Mouse (Mus musculus) monocyte, adult 5-6 weeks (primary cell): ENCODE measurements around the gene Myoz2. TPM values are rescaled to one million over a fixed set of nuclear protein-coding genes. Genes with fewer than 3 reads are reported as not detected.

Experiments used
- ATAC-seq: fragments of 153-309, 156-312 bp; replicated peaks from 2 replicates; pipeline ENCODE4 v1.8.0; 2017; ENCODE audit warnings: mild to moderate bottlenecking; ENCODE audit not compliant: low TSS enrichment, insufficient number of reproducible peaks, severe bottlenecking, poor library complexity, low FRiP score
- total RNA-seq: library from RNA; stranded (forward); fragments of 200-1000, 200-491, 200-594 nt; gene quantifications from 3 replicates; pipeline ENCODE4 v1.2.3, GENCODE M21; 2017

Gene Myoz2
- total RNA-seq, 1 experiment from 2014 or later = not detected

GRCm38 (mm10) chr3:123018792-123019191 lies 16.0 kb downstream of the Myoz2 start:
- no peak for ATAC-seq

- ATAC-seq = no peak
Observed at GRCm38 (mm10) chr3:123013476-123013875, 21.3 kb downstream of the Myoz2 start.

GRCm38 (mm10) chr3:123009417-123009816 lies 25.4 kb downstream of the Myoz2 start:
- no peak for ATAC-seq

GRCm38 (mm10) chr3:123007386-123007785 lies 27.4 kb downstream of the Myoz2 start:
- ATAC-seq = no peak

GRCm38 (mm10) chr3:123001053-123001452 lies 33.8 kb downstream of the Myoz2 start:
- ATAC-seq = no peak

GRCm38 (mm10) chr3:122998511-122998910 lies 36.3 kb downstream of the Myoz2 start:
- ATAC-seq = no peak

GRCm38 (mm10) chr3:122996968-122997367 lies 37.8 kb downstream of the Myoz2 start:
- ATAC-seq = no peak

GRCm38 (mm10) chr3:122986906-122987305 lies 47.9 kb downstream of the Myoz2 start:
- no peak for ATAC-seq

- no peak for ATAC-seq
Observed at GRCm38 (mm10) chr3:122986386-122986785, 48.4 kb downstream of the Myoz2 start.

GRCm38 (mm10) chr3:122985183-122985944 lies 49.5 kb downstream of the Myoz2 start:
- no peak for ATAC-seq

GRCm38 (mm10) chr3:122984249-122985182 lies 50.3 kb downstream of the Myoz2 start, which contains the start of gene Usp53:
Gene Usp53 (minus strand): TSS chr3:122984510.
- ATAC-seq = peak; percentile 85

GRCm38 (mm10) chr3:122983849-122984248 lies 51.0 kb downstream of the Myoz2 start:
- ATAC-seq = peak; percentile 54

GRCm38 (mm10) chr3:122975964-122976363 lies 58.9 kb downstream of the Myoz2 start:
- ATAC-seq = no peak

- no peak for ATAC-seq
Observed at GRCm38 (mm10) chr3:122975363-122975762, 59.5 kb downstream of the Myoz2 start.

- no peak for ATAC-seq
Observed at GRCm38 (mm10) chr3:122974833-122975232, 60.0 kb downstream of the Myoz2 start.

- no peak for ATAC-seq
Observed at GRCm38 (mm10) chr3:122972126-122972822, 62.5 kb downstream of the Myoz2 start.

GRCm38 (mm10) chr3:122968391-122968790 lies 66.4 kb downstream of the Myoz2 start:
- ATAC-seq = no peak

GRCm38 (mm10) chr3:122964301-122964700 lies 70.5 kb downstream of the Myoz2 start:
- ATAC-seq = no peak
